Mouse (Mus musculus) embryonic stem cell, embryonic (primary cell): ENCODE measurements around the gene Rab6a.

Experiments used
- CTCF ChIA-PET, 4 experiments: fragments of 300-600 bp in 2 of 4; fragments of 350-600 bp in 2 of 4; sonication (Branson Sonifier 250); formaldehyde crosslinking; loops; one replicate each; lab custom pipeline; 2022; ENCODE audit warnings: inconsistent platforms in 2 of 4; lab: Charles Lee
- POLR2A ChIA-PET, 4 experiments: fragments of 300-600 bp in 2 of 4; fragments of 350-600 bp in 2 of 4; sonication (Branson Sonifier 250); formaldehyde crosslinking; loops; one replicate each; lab custom pipeline; 2022; ENCODE audit warnings: antibody characterized with exemption in 4 of 4, inconsistent platforms in 1 of 4; lab: Charles Lee

The Rab6a gene

GRCm38 (mm10) chr7:100654441-100654840 is 47.2 kb downstream of the Rab6a start:
- ChIA-PET POLR2A (interaction anchor here in 2 of 4 experiments (0.6 to 5.3 kb wide), 7 partner anchors 8 to 118 kb away, joined by 4 to 34 read pairs (median 6); partner anchors contain the start of gene Plekhb1 (in 2 of the 2)), CTCF (interaction anchor here in 2 of 4 experiments (1.1 to 2.3 kb wide), 5 partner anchors 9 to 133 kb away, joined by 3 to 7 read pairs (median 5); no protein-coding TSS in a partner anchor)

DNA sequence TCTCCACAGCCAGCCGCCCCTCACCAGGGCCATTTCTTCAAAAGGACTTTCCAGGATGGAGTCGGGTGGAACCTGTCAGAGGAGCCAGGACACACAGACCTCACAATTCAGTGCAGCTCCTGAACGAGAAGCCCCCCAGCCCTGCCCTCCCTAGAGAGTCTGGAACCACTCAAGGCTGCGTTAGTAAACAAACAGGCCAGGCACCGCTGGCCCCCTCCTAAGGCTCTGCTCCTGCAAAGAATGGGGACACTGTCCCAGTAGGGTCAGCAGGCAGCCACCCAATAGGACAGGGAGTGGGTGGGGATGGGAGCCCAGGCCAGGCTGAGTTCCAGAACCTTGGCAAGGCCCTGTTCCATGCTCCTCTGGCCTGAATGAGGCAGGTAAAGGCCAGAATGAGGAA is 49.5 kb downstream of the Rab6a start:
- ChIA-PET POLR2A (interaction anchor here in 1 of 4 experiments (1.0 to 4.2 kb wide), 2 partner anchors 13 to 36 kb away, joined by 3 to 30 read pairs; no protein-coding TSS in a partner anchor), CTCF (interaction anchor here in 1 of 4 experiments (2.3 kb wide), 1 partner anchor 28 kb away, joined by 7 read pairs; no protein-coding TSS in a partner anchor)

- POLR2A ChIA-PET: interaction anchor here in 3 of 4 experiments (0.5 to 1.8 kb wide), 5 partner anchors 15 to 205 kb away, joined by 3 to 5 read pairs (median 3); partner anchors contain the start of gene Relt (in 1 of the 3)
- CTCF ChIA-PET: interaction anchor here in 3 of 4 experiments (0.5 to 1.9 kb wide), 5 partner anchors 14 to 1429 kb away, joined by 3 to 8 read pairs (median 3); no protein-coding TSS in a partner anchor
Measured at GRCm38 (mm10) chr7:100658093-100658578, 50.9 kb downstream of the Rab6a start.

GRCm38 (mm10) chr7:100661264-100661663 is 54.1 kb downstream of the Rab6a start:
- CTCF ChIA-PET: interaction anchor here in 1 of 4 experiments (0.6 to 2.0 kb wide), 4 partner anchors 11 to 141 kb away, joined by 3 to 8 read pairs (median 4); no protein-coding TSS in a partner anchor
- POLR2A ChIA-PET: interaction anchor here in 3 of 4 experiments (0.6 to 4.5 kb wide), 14 partner anchors 9 to 140 kb away, joined by 3 to 34 read pairs (median 3); partner anchors contain the start of genes Fam168a (in 2 of the 3), Coa4 (in 1 of the 3) and Rab6a (in 1 of the 3)

DNA sequence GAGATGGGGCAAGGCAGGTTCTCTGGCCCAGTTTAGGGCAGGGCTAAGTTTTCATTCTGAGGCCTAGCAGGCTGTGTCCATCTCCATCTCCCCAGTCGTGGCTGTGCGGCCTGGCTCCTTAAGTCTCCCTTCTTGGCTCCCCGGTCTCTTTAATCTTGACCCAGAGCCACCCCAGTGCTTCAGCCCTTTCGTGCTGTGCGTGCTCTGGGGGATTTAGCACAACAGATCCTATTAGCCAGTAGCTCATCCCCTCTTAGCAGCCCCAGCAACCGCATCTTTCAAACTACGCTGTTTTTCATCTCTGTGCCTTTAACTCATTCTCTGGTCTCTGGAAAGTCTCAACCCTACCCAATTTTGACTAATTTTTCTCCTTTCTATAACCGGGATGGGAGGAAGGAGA is 55.0 kb downstream of the Rab6a start, which contains the start of gene Plekhb1:
TSS of gene Plekhb1 (minus strand) at position 184 of the 400 bp plus-strand sequence.
- ChIA-PET CTCF (interaction anchor here (0.6 to 2.3 kb wide), 16 partner anchors 10 to 446 kb away, joined by 3 to 14 read pairs (median 4); partner anchors contain the start of gene Relt (in 1 of the 4)), POLR2A (interaction anchor here in 3 of 4 experiments (0.5 to 4.5 kb wide), 22 partner anchors 8 to 201 kb away, joined by 3 to 34 read pairs (median 4); partner anchors contain the start of genes Fam168a (in 2 of the 3), Coa4 (in 1 of the 3), Dnajb13 (in 1 of the 3) and Rab6a (in 1 of the 3))

GRCm38 (mm10) chr7:100663190-100663589 is 56.0 kb downstream of the Rab6a start:
- ChIA-PET CTCF (interaction anchor here (0.6 to 4.4 kb wide), 53 partner anchors 9 to 1007 kb away, joined by 3 to 33 read pairs (median 4); partner anchors contain the start of genes Relt (in 2 of the 4) and Fam168a (in 1 of the 4)), POLR2A (interaction anchor here (0.7 to 4.5 kb wide), 28 partner anchors 8 to 445 kb away, joined by 3 to 34 read pairs (median 4); partner anchors contain the start of genes Relt (in 2 of the 4), Coa4 (in 1 of the 4) and Fam168a (in 1 of the 4))

DNA sequence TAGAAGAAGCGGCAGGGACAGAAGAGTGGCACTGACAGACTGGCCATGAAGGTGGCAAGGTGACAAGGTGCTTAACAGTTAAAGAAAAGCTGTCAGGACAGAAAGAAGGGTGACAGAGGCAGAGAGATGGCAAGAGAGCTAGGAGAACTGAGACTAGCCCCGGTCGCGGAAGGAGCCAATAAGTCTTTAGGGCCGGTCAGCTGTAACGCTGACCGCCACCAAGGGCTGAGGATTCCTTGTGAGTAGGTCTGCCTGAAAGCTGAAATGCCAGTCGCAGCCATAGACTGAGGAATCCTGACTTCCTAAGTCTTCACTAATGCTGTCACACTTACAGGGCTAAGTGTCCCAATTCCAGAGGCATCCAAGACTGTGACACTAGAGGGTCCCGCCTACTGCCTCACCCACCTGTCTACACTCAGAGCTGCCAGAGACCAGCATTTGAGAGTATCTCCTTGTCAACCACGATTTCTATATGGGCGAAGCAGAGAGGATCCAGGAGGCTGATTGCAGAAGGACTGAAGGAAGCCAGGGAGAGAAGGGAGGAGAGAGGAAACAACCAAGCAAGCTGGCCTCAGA is 56.6 kb downstream of the Rab6a start:
- CTCF ChIA-PET: interaction anchor here (0.6 to 4.4 kb wide), 44 partner anchors 8 to 1007 kb away, joined by 3 to 33 read pairs (median 4); partner anchors contain the start of genes Relt (in 2 of the 4) and Fam168a (in 1 of the 4)

GRCm38 (mm10) chr7:100670646-100671045 is 63.4 kb downstream of the Rab6a start:
- ChIA-PET CTCF (interaction anchor here in 1 of 4 experiments (0.6 kb wide), 1 partner anchor 15 kb away, joined by 3 read pairs; no protein-coding TSS in a partner anchor), POLR2A (interaction anchor here (0.6 to 1.4 kb wide), 7 partner anchors 9 to 175 kb away, joined by 3 to 6 read pairs (median 3); partner anchors contain the start of gene Plekhb1 (in 1 of the 4))

More for the DNA sequence above, 56.6 kb downstream of the Rab6a start:
- POLR2A ChIA-PET: interaction anchor here (0.6 to 4.5 kb wide), 28 partner anchors 9 to 444 kb away, joined by 3 to 34 read pairs (median 4); partner anchors contain the start of genes Relt (in 2 of the 4) and Fam168a (in 1 of the 4)

DNA sequence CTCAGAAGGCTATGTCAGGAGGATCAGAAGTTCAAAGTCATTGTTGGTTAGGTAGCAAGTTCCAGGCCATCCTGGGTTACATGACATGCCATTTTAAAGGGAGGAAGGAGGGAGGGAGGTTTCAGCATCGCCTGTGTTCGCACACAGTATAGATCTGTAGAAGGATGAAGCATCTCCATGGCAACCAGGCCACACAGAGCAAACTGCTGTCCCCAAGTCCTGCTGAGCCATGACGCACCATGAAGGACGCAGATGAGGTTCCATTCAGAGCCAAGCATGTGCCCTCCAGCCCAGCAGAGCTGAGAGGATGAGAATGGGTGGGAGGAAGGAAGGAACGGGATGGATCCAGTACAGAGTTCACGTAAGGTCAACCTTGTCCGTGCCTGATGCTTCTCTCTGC is 66.2 kb downstream of the Rab6a start:
- ChIA-PET POLR2A (interaction anchor here in 3 of 4 experiments (0.6 to 2.8 kb wide), 5 partner anchors 9 to 137 kb away, joined by 3 to 11 read pairs (median 3); no protein-coding TSS in a partner anchor), CTCF (interaction anchor here in 3 of 4 experiments (0.9 to 3.7 kb wide), 5 partner anchors 10 to 176 kb away, joined by 3 to 16 read pairs (median 4); no protein-coding TSS in a partner anchor)

DNA sequence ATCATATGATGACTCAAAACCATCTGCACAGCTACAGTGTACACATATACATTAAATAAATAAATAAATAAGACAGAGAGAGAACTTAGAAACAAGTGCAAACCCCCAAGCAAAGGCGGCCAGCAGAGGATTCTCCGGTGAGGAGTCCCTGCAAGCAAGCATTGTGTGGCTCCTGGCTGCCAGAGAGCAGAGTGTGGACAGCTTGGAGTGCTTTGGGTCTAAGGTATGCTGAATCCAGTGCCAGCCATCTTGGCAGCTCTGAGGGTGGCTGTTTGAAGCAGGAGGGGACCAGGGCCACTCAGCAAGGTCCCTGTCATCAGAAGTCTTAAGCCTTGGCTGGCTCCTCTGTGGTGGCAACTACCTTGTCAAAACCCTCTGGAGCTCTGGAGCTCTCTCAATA is 67.7 kb downstream of the Rab6a start:
- ChIA-PET CTCF (interaction anchor here in 2 of 4 experiments (0.9 to 3.7 kb wide), 6 partner anchors 10 to 12 kb away, joined by 3 to 16 read pairs (median 4); no protein-coding TSS in a partner anchor), POLR2A (interaction anchor here in 2 of 4 experiments (0.7 to 1.7 kb wide), 7 partner anchors 10 to 181 kb away, joined by 3 to 10 read pairs (median 3); no protein-coding TSS in a partner anchor)

DNA sequence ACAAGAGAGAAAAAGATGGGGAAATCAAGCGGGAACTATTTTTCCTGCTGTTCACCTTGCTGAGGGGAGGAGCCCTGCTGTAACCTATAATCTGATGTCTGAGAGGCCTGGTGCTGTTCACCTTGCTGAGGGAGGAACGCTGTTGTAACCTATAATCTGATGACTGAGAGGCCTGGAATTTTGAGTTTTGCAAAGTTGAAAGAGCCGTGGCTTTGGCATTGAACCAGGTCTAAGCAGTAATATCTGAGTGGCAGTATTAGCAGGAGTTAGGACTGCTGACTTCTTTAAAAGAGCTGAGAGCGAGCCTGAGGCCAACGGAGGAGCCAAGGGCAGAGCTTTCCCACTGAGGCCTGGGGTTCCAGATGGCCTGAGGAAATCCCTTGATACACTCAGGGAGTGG is 70.8 kb downstream of the Rab6a start:
- ChIA-PET CTCF (interaction anchor here in 3 of 4 experiments (0.5 to 1.8 kb wide), 5 partner anchors 15 to 185 kb away, joined by 3 to 10 read pairs (median 3); partner anchors contain the start of gene Relt (in 1 of the 3)), POLR2A (interaction anchor here in 3 of 4 experiments (1.2 to 3.6 kb wide), 9 partner anchors 11 to 297 kb away, joined by 3 to 17 read pairs (median 5); partner anchors contain the start of genes Fam168a (in 2 of the 3), Plekhb1 (in 2 of the 3), Relt (in 1 of the 3) and Ucp2 (in 1 of the 3))

- ChIA-PET POLR2A (interaction anchor here in 3 of 4 experiments (0.5 to 3.6 kb wide), 16 partner anchors 9 to 298 kb away, joined by 3 to 17 read pairs (median 4); partner anchors contain the start of genes Fam168a (in 2 of the 3), Plekhb1 (in 2 of the 3), Relt (in 1 of the 3) and Ucp2 (in 1 of the 3)), CTCF (interaction anchor here in 3 of 4 experiments (0.6 to 1.8 kb wide), 8 partner anchors 9 to 670 kb away, joined by 3 to 10 read pairs (median 3); partner anchors contain the start of genes Relt (in 2 of the 3) and Fam168a (in 1 of the 3))
Measured at GRCm38 (mm10) chr7:100678948-100679880, 72.0 kb downstream of the Rab6a start.

GRCm38 (mm10) chr7:100681132-100681531 is 73.9 kb downstream of the Rab6a start:
- POLR2A ChIA-PET: interaction anchor here in 2 of 4 experiments (0.9 to 1.3 kb wide), 4 partner anchors 17 to 74 kb away, joined by 3 to 4 read pairs (median 3); partner anchors contain the start of gene Rab6a (in 1 of the 2)
- CTCF ChIA-PET: interaction anchor here in 2 of 4 experiments (0.9 to 1.0 kb wide), 2 partner anchors 18 to 161 kb away, joined by 3 to 4 read pairs; no protein-coding TSS in a partner anchor

- ChIA-PET POLR2A (interaction anchor here in 2 of 4 experiments (0.6 to 1.4 kb wide), 4 partner anchors 9 to 184 kb away, joined by 3 read pairs; no protein-coding TSS in a partner anchor), CTCF (interaction anchor here in 2 of 4 experiments (0.6 to 4.9 kb wide), 8 partner anchors 16 to 1575 kb away, joined by 3 to 44 read pairs (median 5); no protein-coding TSS in a partner anchor)
Measured at GRCm38 (mm10) chr7:100683241-100683640, 76.0 kb downstream of the Rab6a start.

GRCm38 (mm10) chr7:100684081-100684480 is 76.9 kb downstream of the Rab6a start:
- POLR2A ChIA-PET: interaction anchor here in 3 of 4 experiments (0.6 to 2.4 kb wide), 17 partner anchors 8 to 246 kb away, joined by 3 to 12 read pairs (median 3); partner anchors contain the start of genes Fam168a (in 3 of the 3), Rab6a (in 1 of the 3) and Relt (in 1 of the 3)
- CTCF ChIA-PET: interaction anchor here (0.6 to 4.9 kb wide), 63 partner anchors 8 to 407 kb away, joined by 3 to 44 read pairs (median 4); partner anchors contain the start of genes Fam168a (in 3 of the 4) and Relt (in 3 of the 4)
